Mouse (Mus musculus) small intestine, adult 2 months (tissue): ENCODE results near the gene 4931409K22Rik. TPM values are rescaled to one million over a fixed set of nuclear protein-coding genes. Genes with fewer than 3 reads are reported as not detected.

Experiments
- H3K27ac ChIP-seq: fragments of 200-500 bp; 2 replicates; pipeline ENCODE4 v1.5.1; 2012; ENCODE audit warnings: low read depth, low read length, control low read depth, inconsistent platforms; ENCODE audit not compliant: insufficient read depth
- H3K27me3 ChIP-seq: fragments of 200-500 bp; 2 replicates; pipeline ENCODE4 v1.6.1; 2012; ENCODE audit warnings: mild to moderate bottlenecking, moderate library complexity, low read length, inconsistent platforms; ENCODE audit not compliant: control insufficient read depth, insufficient read depth
- H3K36me3 ChIP-seq: fragments of 200-500 bp; 2 replicates; pipeline ENCODE4 v1.6.1; 2012; ENCODE audit warnings: mild to moderate bottlenecking, low read length, control low read depth, inconsistent platforms; ENCODE audit not compliant: control insufficient read depth, insufficient read depth
- H3K4me1 ChIP-seq: fragments of 200-500 bp; 2 replicates; pipeline ENCODE4 v1.6.1; 2012; ENCODE audit warnings: low read length, inconsistent platforms, mixed read lengths; ENCODE audit not compliant: control insufficient read depth, insufficient read depth, insufficient read length
- H3K4me3 ChIP-seq: fragments of 200-500 bp; 2 replicates; pipeline ENCODE4 v1.5.1; 2012; ENCODE audit warnings: low read depth, mild to moderate bottlenecking, control low read depth, inconsistent platforms, low read length, moderate library complexity
- CTCF ChIP-seq: fragments of 200-500 bp; IDR thresholded peaks from 2 replicates; pipeline ENCODE4 v1.5.1; 2012; ENCODE audit warnings: low read depth, mild to moderate bottlenecking, control low read depth, inconsistent platforms, low read length, moderate library complexity, mixed read lengths; ENCODE audit not compliant: insufficient replicate concordance, insufficient read length; ENCODE audit errors: extremely low read depth
- POLR2A ChIP-seq: fragments of 200-500 bp; IDR thresholded peaks from 2 replicates; pipeline ENCODE4 v1.6.1; 2012; ENCODE audit warnings: low read depth, mild to moderate bottlenecking, control low read depth, inconsistent platforms, low read length, moderate library complexity
- WGBS: fragments of 180-500 bp; shearing (Covaris S2); methylation state at CpG from one replicate; pipeline ENCODE4 v1.1.7; 2018; 5-methylcytosine and 5-hydroxymethylcytosine counted together
- polyA plus RNA-seq: library from polyadenylated mRNA; depleted of rRNA; stranded (reverse); fragments of >200 nt; gene quantifications from 2 replicates; pipeline ENCODE4 v1.2.3, GENCODE M21; 2012

The 4931409K22Rik gene
- polyA plus RNA-seq, 1 experiment = not detected

- WGBS = 87% methylated on average over 10 of the region's 10 CpGs
- H3K27me3 ChIP-seq = peaks cover under 1% of the 10 kb centered on the region; the same call in 1 of the 2 replicates
- H3K4me1 ChIP-seq = peaks cover 8% of the 10 kb centered on the region
- peaks cover 11% of the 10 kb centered on the region; the same call in 1 of the 2 replicates for H3K36me3 ChIP-seq
- H3K4me3 ChIP-seq = no peak overlapping the region
- TF ChIP-seq CTCF = no peak
- TF ChIP-seq POLR2A = no peak
- no peak overlapping the region for H3K27ac ChIP-seq
Measured at GRCm38 (mm10) chr5:24593230-24593629, 36.6 kb upstream of the 4931409K22Rik start.

- H3K36me3 ChIP-seq = peaks cover 11% of the 10 kb centered on the region; the same call in 1 of the 2 replicates
- 77% methylated on average over 21 of the region's 21 CpGs for WGBS
- H3K27me3 ChIP-seq = no peaks in the 10 kb centered on the region
- peaks cover 12% of the 10 kb centered on the region for H3K4me1 ChIP-seq
- no peak overlapping the region for H3K27ac ChIP-seq
- no peak for TF ChIP-seq POLR2A
- no peak overlapping the region for H3K4me3 ChIP-seq
Measured at GRCm38 (mm10) chr5:24592471-24593160, 36.0 kb upstream of the 4931409K22Rik start.

DNA sequence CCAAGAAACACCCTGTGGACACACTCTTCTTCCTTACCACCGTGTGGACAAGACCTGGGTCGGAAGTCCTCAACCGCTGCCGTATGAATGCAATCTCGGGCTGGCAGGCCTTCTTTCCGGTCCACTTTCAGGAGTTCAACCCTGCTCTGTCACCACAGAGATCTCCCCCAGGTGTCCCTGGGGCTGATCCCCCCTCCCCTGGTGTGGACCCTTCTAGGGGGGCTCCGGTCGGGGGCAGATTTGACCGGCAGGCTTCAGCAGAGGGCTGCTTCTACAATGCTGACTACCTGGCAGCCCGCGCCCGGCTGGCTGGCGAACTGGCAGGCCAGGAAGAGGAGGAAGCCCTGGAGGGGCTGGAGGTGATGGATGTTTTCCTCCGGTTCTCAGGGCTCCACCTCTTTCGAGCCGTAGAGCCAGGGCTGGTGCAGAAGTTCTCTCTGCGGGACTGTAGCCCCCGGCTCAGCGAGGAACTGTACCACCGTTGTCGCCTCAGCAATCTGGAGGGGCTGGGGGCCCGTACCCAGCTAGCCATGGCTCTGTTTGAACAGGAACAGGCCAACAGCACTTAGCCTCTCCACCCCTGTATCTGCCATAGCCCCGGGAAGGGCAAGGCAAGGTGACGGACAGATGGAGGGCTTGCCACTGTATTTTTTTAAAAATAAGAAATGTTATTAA is 35.3 kb upstream of the 4931409K22Rik start:
- 70% methylated on average over 24 of the region's 24 CpGs for WGBS

DNA sequence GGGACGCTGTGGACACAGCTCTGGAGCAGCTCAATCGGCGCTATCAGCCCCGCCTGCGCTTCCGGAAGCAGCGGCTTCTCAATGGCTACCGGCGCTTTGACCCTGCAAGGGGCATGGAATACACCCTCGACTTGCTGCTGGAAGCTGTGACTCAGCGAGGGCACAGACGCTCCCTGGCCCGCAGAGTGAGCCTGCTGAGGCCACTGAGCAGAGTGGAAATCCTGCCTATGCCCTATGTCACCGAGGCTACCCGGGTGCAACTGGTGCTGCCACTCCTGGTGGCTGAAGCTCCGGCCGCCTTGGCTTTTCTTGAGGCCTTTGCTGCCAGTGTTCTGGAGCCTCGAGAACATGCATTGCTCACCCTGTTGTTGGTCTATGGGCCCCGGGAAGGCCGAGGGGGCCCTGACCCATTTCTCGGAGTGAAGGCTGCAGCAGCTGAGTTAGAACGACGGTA is 34.7 kb upstream of the 4931409K22Rik start:
- peak overlapping the region; percentile 48 for H3K4me3 ChIP-seq
- WGBS = 50% methylated on average over 23 of the region's 23 CpGs

More for the DNA sequence above, 35.3 kb upstream of the 4931409K22Rik start:
- Histone ChIP-seq H3K4me3 (peak overlapping the region; percentile 48), H3K36me3 (peaks cover 11% of the 10 kb centered on the region; the same call in 1 of the 2 replicates), H3K27me3 (no peaks in the 10 kb centered on the region), H3K4me1 (peaks cover 14% of the 10 kb centered on the region), H3K27ac (no peak overlapping the region)
- TF ChIP-seq CTCF (no peak), POLR2A (no peak)

GRCm38 (mm10) chr5:24589511-24590500 is 33.2 kb upstream of the 4931409K22Rik start:
- Histone ChIP-seq H3K27me3 (no peaks in the 10 kb centered on the region), H3K4me1 (peaks cover 9% of the 10 kb centered on the region), H3K36me3 (peaks cover 11% of the 10 kb centered on the region; the same call in 1 of the 2 replicates), H3K4me3 (no peak overlapping the region), H3K27ac (no peak overlapping the region)
- 95% methylated on average over 20 of the region's 20 CpGs for WGBS
- TF ChIP-seq CTCF = no peak
- TF ChIP-seq POLR2A = no peak

More for the DNA sequence above, 34.7 kb upstream of the 4931409K22Rik start:
- no peak for TF ChIP-seq POLR2A
- TF ChIP-seq CTCF = no peak
- Histone ChIP-seq H3K4me1 (peaks cover 10% of the 10 kb centered on the region), H3K27ac (no peak overlapping the region), H3K27me3 (no peaks in the 10 kb centered on the region), H3K36me3 (peaks cover 11% of the 10 kb centered on the region; the same call in 1 of the 2 replicates)

- Histone ChIP-seq H3K4me3 (peak overlapping the region; percentile 89), H3K27me3 (no peaks in the 10 kb centered on the region), H3K27ac (no peak overlapping the region), H3K36me3 (peaks cover 5% of the 10 kb centered on the region; the same call in 1 of the 2 replicates), H3K4me1 (peaks cover 9% of the 10 kb centered on the region)
- 27% methylated on average over 4 of the region's 4 CpGs for WGBS
- TF ChIP-seq CTCF = no peak
- TF ChIP-seq POLR2A = no peak
Measured at GRCm38 (mm10) chr5:24587200-24587577, 30.6 kb upstream of the 4931409K22Rik start.
